Mouse (Mus musculus) central nervous system, embryonic 11.5 days (tissue): ENCODE results near the gene Phactr4. TPM values are rescaled to one million over a fixed set of nuclear protein-coding genes. Genes with fewer than 3 reads are reported as not detected.

Experiments used
- polyA plus RNA-seq: library from polyadenylated mRNA; depleted of rRNA; stranded (reverse); fragments of >200 nt; gene quantifications from 2 replicates; pipeline ENCODE4 v1.2.3, GENCODE M21; 2012; rRNA removed

Phactr4 gene
- polyA plus RNA-seq = 29.7 and 51.3 TPM in 2 replicates

DNA sequence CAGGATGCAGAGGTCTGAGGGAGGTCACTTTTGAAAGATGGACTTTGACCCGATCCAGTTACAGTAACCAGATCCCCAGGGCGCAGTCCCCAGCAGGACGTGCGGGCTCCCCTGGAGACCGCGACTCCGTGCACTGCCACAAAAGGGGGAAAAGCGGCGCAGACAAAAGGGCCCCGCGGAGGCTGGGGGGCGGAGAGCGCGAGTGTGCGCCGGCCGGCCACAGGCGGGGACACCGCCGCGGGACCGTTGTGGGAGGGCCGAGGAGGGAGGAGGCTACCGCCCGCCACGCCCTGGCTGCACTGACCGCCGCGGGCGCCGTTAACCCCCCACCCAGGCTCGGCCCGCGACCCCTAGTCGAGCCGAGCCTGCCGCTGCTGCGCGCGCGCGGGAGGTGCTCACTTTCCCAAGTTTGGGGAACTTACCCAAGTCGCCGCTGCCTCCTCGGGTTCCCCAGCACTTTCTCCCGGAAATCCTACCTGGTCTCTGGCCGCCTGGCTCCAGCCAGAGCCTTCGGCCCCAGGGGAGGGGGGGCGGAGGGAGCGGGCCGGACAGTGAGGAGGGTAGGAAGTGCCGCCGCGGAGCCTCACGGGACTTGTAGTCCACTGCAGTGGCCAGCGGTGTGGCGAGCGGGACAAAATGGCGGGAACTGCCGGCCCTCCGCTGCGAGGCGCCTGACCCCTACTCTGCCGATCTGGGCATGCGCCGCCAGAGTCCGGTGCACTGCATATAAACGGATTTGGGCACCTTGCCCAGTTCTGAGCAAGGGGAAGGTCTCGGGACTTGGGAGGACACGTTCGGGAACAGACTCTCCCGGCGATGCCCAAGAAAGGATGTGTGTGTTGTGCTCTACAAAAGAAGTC is at the start of gene Phactr4:
TSS of gene Phactr4 (minus strand) at position 567 of the 860 bp plus-strand sequence.

DNA sequence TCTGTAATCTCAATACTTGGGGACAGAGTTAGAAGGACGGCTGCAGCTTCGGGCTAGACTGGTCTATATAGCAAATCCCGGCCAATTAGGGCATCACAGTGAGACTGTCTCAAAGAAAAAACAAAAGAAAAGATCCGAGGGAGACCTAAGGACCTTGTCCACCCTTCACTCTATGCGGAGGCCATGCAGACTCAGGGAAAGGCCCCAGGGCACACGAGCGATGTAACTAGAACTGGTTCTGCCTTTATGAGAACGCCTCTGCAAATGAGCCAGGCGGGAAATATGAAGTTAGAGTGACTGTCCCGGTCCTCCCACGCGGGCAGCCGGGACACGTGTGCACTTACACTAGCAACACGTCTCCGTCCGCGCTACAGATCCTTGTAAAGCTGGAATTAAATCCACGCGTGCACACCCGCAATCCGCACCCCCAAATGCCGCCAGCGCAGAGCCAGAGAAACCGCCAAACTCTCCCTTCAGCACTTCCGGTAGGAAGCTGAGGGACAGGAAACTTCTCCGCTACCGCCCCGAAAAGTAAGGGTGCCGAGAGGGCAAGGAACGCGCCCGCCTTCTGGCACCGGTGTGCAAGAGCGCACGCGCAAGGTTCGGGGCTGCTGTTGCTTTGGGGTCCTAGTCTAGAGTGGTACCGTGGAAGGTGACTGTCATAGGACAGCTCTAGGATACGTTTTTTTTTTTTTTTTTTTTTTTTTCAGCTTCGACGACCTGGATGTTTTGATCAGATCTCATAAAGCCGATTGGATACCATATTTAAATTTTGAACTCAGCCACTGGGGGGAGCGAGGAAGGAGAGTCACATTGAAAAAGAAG is 41.4 kb upstream of the Phactr4 start, which contains the start of gene Med18:
TSS of gene Med18 (minus strand) at position 492 of the 825 bp plus-strand sequence.

DNA sequence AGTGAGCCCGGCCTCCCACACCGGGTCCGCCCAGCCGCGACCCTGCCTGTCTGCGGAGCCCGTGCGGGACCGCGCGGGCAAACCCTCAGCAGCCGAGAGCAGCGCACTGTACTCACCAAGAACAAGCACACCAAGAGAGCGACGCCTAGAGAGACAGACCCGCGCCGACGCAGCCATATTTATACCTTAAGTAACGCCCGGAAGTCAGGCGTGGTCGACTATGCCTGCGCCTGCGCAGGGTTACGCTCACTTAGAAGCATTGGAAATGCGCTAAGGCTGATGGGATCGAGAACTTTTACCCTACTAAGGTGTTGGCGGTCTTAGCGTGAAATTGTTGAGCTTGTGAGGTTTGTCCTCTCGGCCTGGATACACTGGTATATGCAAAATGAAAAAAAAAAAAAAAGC is 68.8 kb downstream of the Phactr4 start, which contains the start of gene Rcc1:
TSS of gene Rcc1 (minus strand) at position 125 of the 405 bp plus-strand sequence.

DNA sequence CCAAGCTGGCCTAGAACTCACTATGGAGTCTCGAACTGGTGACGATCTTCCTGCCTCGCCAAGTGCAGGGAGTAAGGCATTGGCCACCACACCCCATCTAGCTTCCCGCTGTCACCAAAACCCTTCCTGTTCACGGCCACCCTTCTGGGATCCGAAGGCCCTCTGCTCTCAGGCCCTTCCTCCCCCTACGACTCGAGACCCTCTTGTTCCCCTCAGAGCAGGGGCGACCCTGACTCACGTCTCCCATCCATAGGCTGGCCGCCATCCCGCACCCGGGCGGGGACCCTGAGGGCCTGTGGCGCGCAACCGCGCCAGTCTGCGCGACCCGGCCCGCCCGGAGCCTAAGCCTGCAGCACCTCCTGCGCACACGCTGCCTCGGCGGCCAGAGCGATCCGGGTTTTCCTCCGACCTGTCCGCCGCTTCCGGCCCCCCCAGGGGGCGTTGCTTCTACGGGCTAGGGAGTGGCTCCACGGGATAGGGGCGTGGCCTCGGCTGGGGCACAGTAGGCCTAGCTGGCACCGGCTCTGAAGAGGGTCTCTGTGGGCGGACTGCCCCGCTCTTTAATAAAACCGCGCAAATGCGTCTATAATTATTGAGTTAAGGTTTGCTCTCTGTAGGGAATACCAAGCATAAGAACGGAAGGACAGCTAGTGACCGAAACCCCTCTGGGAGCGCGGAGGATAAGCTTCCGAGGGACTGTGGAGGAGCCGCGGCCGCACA is 93.0 kb downstream of the Phactr4 start, which contains the start of gene Trnau1ap:
TSS of gene Trnau1ap (minus strand) at position 424 of the 720 bp plus-strand sequence.

Other genes with a start within 250 kb of the Phactr4 start
- gene Ythdf2, start 210.2 kb downstream of the Phactr4 start, polyA plus RNA-seq = 28.5 and 47.0 TPM in 2 replicates
- 44.4 TPM in 2 replicates for gene Gmeb1, start 160.9 kb downstream of the Phactr4 start, polyA plus RNA-seq
- 34.5 and 37.4 TPM in 2 replicates for gene Taf12, start 148.1 kb downstream of the Phactr4 start, polyA plus RNA-seq
- 0.28 and 0.57 TPM in 2 replicates for gene Rab42, start 119.1 kb downstream of the Phactr4 start, polyA plus RNA-seq
- 30.4 and 36.8 TPM in 2 replicates for gene Trnau1ap, start 93.0 kb downstream of the Phactr4 start, polyA plus RNA-seq
- gene Rcc1, start 68.9 kb downstream of the Phactr4 start, polyA plus RNA-seq = 49.4 and 122 TPM in 2 replicates
- 15.8 TPM in 2 replicates for gene Med18, start 41.4 kb upstream of the Phactr4 start, polyA plus RNA-seq
- 4.8 and 6.0 TPM in 2 replicates for gene Sesn2, start 88.0 kb upstream of the Phactr4 start, polyA plus RNA-seq
- gene Atpif1, start 111.2 kb upstream of the Phactr4 start, polyA plus RNA-seq = 848 and 1,778 TPM in 2 replicates
- gene Dnajc8, start 113.1 kb upstream of the Phactr4 start, polyA plus RNA-seq = 177 and 456 TPM in 2 replicates
- 0.53 and 0.55 TPM in 2 replicates for gene Ptafr, start 141.6 kb upstream of the Phactr4 start, polyA plus RNA-seq
- gene Eya3, start 216.5 kb upstream of the Phactr4 start, polyA plus RNA-seq = 40.7 and 41.9 TPM in 2 replicates